ENCODE assay signal across 8 mouse cellular contexts in the genomic region with DNA sequence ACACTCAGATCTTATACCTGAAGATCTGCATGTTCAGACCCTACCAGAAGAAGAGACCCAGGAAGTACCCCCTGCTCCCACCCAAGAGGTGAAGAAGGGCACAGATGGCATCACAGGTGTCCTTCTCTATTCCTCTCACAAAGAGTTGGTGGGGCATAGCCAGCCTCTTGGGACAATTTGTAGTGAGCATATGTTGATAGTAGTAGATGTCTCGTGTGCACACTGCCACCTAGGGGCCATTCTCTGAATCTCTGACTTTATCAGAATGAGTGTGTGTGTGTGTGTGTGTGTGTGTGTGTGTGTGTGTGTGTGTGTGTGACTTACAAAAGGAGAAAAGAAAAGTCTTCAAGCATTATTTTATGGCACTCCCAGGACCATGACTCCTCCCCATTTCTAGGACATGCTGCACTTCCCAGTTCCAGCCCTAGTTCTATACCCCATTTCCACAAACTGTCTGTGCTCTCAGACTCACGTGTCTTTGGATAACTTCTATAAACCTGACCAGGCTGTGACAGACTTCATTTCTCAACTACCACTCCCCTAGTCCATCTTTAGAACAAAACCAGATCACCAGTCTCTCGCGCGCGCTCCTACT. TPM values are rescaled to one million over a fixed set of nuclear protein-coding genes. Genes with fewer than 3 reads are reported as not detected.
DNase-seq lines count a peak whose midpoint lies in the region; ATAC-seq and TF ChIP-seq lines count a peak whose summit lies in the region.

No protein-coding gene starts in this region.

- H3K9me3 ChIP-seq in ES-E14 (ENCODE audit: control insufficient read depth, insufficient read depth, low read depth, low read length), result no peaks in the 10 kb centered on the region
- no peaks in the 10 kb centered on the region for H3K9me3 ChIP-seq in forebrain, embryonic 11.5 days (ENCODE audit: control insufficient read depth, low read length)
- H3K9me3 ChIP-seq in neural tube, embryonic 15.5 days (replicated peaks), result no peaks in the 10 kb centered on the region

- H3K4me3 ChIP-seq in ES-E14 (ENCODE audit: insufficient read depth in 1 of 2, low read depth in 1 of 2, low read length in 2 of 2, poor library complexity in 1 of 2, severe bottlenecking in 1 of 2), result no peak overlapping the region
- H3K4me3 ChIP-seq in forebrain, embryonic 11.5 days (ENCODE audit: low read depth, low read length), result no peak overlapping the region
- no peak overlapping the region for H3K4me3 ChIP-seq in neural tube, embryonic 15.5 days (replicated peaks)

- in situ Hi-C loops in ES-E14 (cut with MboI; ENCODE audit: low sequenced_read_pairs in 2 of 2, unreplicated experiment in 2 of 2), result no loop called here

- 70% methylated on average over 6 of the region's 6 CpGs for WGBS in forebrain, embryonic 11.5 days
- 75% methylated on average over 6 of the region's 6 CpGs for WGBS in neural tube, embryonic 15.5 days

- no peaks in the 10 kb centered on the region for H3K4me1 ChIP-seq in ES-E14 (ENCODE audit: control insufficient read depth in 2 of 2, insufficient read depth in 2 of 2, low read length in 2 of 2, poor library complexity in 1 of 2)
- H3K4me1 ChIP-seq in forebrain, embryonic 11.5 days (replicated peaks; ENCODE audit: control insufficient read depth, insufficient read depth, low read length), result no peaks in the 10 kb centered on the region
- no peaks in the 10 kb centered on the region for H3K4me1 ChIP-seq in neural tube, embryonic 15.5 days

- intact Hi-C loops in heart, postnatal 14 days (cut with DNase I), result loop anchor here (1.0 to 10.0 kb wide), 3 partner anchors 58 to 180 kb away; no protein-coding TSS in a partner anchor

- peak; percentile 59 for DNase-seq in ES-E14 (ENCODE audit: low read depth, low spot score)
- DNase-seq in c-Kit-negative CD71-positive TER-119-positive erythroid progenitor cells, embryonic 14.5 days (ENCODE audit: low read depth, low spot score), result peak; percentile 69
- peak; percentile 77 for DNase-seq in forebrain, embryonic 11.5 days (ENCODE audit: low spot score)
- peak; percentile 61 to 72 for DNase-seq in heart, postnatal 14 days
- peak; percentile 78 to 84 for DNase-seq in kidney, postnatal 4 days
- DNase-seq in lung, adult 18-20 months, result peak; percentile 63 to 66
- DNase-seq in thymus, postnatal 25 days, result peak; percentile 75

- no peak overlapping the region for H3K9ac ChIP-seq in ES-E14 (ENCODE audit: insufficient read depth, low read depth, low read length, poor library complexity, severe bottlenecking)
- H3K9ac ChIP-seq in forebrain, embryonic 11.5 days (ENCODE audit: low read length), result no peak overlapping the region
- H3K9ac ChIP-seq in neural tube, embryonic 15.5 days (replicated peaks), result no peak overlapping the region

- no peaks in the 10 kb centered on the region for H3K36me3 ChIP-seq in ES-E14 (ENCODE audit: control insufficient read depth, insufficient read depth, low read length, poor library complexity, severe bottlenecking)
- H3K36me3 ChIP-seq in forebrain, embryonic 11.5 days (ENCODE audit: control insufficient read depth, insufficient read depth, low read length), result no peaks in the 10 kb centered on the region
- H3K36me3 ChIP-seq in neural tube, embryonic 15.5 days, result no peaks in the 10 kb centered on the region

- no peak overlapping the region for H3K4me2 ChIP-seq in forebrain, embryonic 11.5 days (ENCODE audit: low read depth, low read length, severe bottlenecking)
- no peak overlapping the region for H3K4me2 ChIP-seq in neural tube, embryonic 15.5 days

- peak; percentile 80 for ATAC-seq in forebrain, embryonic 11.5 days (replicated peaks; ENCODE audit: low FRiP score)
- peak; percentile 52 for ATAC-seq in neural tube, embryonic 15.5 days (ENCODE audit: low FRiP score)

- H3K27ac ChIP-seq in ES-E14 (ENCODE audit: insufficient read depth, low read depth, low read length, poor library complexity, severe bottlenecking), result no peak overlapping the region
- H3K27ac ChIP-seq in forebrain, embryonic 11.5 days (ENCODE audit: low read depth, low read length), result no peak overlapping the region
- no peak overlapping the region for H3K27ac ChIP-seq in neural tube, embryonic 15.5 days (replicated peaks)

- no peaks in the 10 kb centered on the region for H3K27me3 ChIP-seq in forebrain, embryonic 11.5 days (ENCODE audit: control insufficient read depth, insufficient read depth, low read length)
- H3K27me3 ChIP-seq in neural tube, embryonic 15.5 days (replicated peaks), result no peaks in the 10 kb centered on the region

TF ChIP-seq in ES-E14, 5 proteins besides CTCF, POLR2A, EP300 and RAD21:
- TF ChIP-seq HCFC1 (IDR thresholded peaks at IDR 0.05; ENCODE audit: borderline replicate concordance, insufficient read depth, low read length) (no peak), ZNF384 (IDR thresholded peaks at IDR 0.05; ENCODE audit: low read depth, low read length) (no peak), MAFK (IDR thresholded peaks at IDR 0.05; ENCODE audit: insufficient read depth, low read depth, low read length) (no peak), CHD2 (IDR thresholded peaks at IDR 0.05; ENCODE audit: low read depth, low read length) (no peak), ZC3H11A (IDR thresholded peaks at IDR 0.05; ENCODE audit: borderline replicate concordance, low read depth, low read length) (peak; percentile 17; the same call in 1 of the 2 replicates)

RNA-seq across cellular contexts. Expression of gene Tspan14, which starts 8.6 kb away (rescaled TPM):
- 26.5 and 62.7 TPM in 2 replicates for total RNA-seq in ES-E14 (2012; rRNA removed)
- polyA plus RNA-seq in forebrain, embryonic 11.5 days (2014; fragmentation: Nextera tagmentation; extraction: Ambion mirVana), result 87.8 and 96.1 TPM in 2 replicates
- total RNA-seq in heart, postnatal 14 days (2021), result 10 to 100 TPM; 27.9 to 28.7 TPM
- 45.5 and 53.0 TPM in 2 replicates for polyA plus RNA-seq in neural tube, embryonic 15.5 days (2015; fragmentation: Nextera tagmentation; extraction: Ambion mirVana)

RNA-seq across cellular contexts. Expression of gene Fam213a, which starts 38.4 kb away (rescaled TPM):
- total RNA-seq in ES-E14 (2012; rRNA removed), result 13.6 and 16.7 TPM in 2 replicates
- 54.2 and 57.9 TPM in 2 replicates for polyA plus RNA-seq in forebrain, embryonic 11.5 days (2014; fragmentation: Nextera tagmentation; extraction: Ambion mirVana)
- total RNA-seq in heart, postnatal 14 days (2021), result 10 to 100 TPM; 17.1 to 22.2 TPM
- 93.2 and 96.7 TPM in 2 replicates for polyA plus RNA-seq in neural tube, embryonic 15.5 days (2015; fragmentation: Nextera tagmentation; extraction: Ambion mirVana)
